Mouse (Mus musculus) hindbrain, embryonic 11.5 days (tissue): Measurements from ENCODE around the gene Stim2. TPM values are rescaled to one million over a fixed set of nuclear protein-coding genes. Genes with fewer than 3 reads are reported as not detected.

Source experiments
- ATAC-seq: fragments of 200-750 bp; cut with Nextera tagmentation; 2 replicates; pipeline ENCODE4 v1.8.0; 2017; ENCODE audit warnings: mild to moderate bottlenecking, moderate TSS enrichment, moderate library complexity; ENCODE audit not compliant: low FRiP score
- DNase-seq: peaks from one replicate; pipeline ENCODE4 v3.0.0-alpha.2; 2015; ENCODE audit warnings: low spot score
- H3K27ac ChIP-seq: fragments of 300-500 bp; sonication (generic); 2 replicates; pipeline ENCODE4 v1.5.1; 2014; ENCODE audit warnings: mild to moderate bottlenecking, low read depth, low read length
- H3K27me3 ChIP-seq: fragments of 300-500 bp; sonication (generic); 2 replicates; pipeline ENCODE4 v1.6.1; 2014; ENCODE audit warnings: mild to moderate bottlenecking, low read length, moderate library complexity, mixed read lengths; ENCODE audit not compliant: control insufficient read depth, insufficient read depth
- H3K36me3 ChIP-seq: fragments of 300-500 bp; sonication (generic); 2 replicates; pipeline ENCODE4 v1.6.1; 2014; ENCODE audit warnings: mild to moderate bottlenecking, low read length, moderate library complexity, mixed read lengths; ENCODE audit not compliant: control insufficient read depth, insufficient read depth
- H3K4me1 ChIP-seq: fragments of 300-500 bp; sonication (generic); replicated peaks from 2 replicates; pipeline ENCODE4 v1.6.1; 2014; ENCODE audit warnings: low read length, mixed read lengths; ENCODE audit not compliant: control insufficient read depth, insufficient read depth
- H3K4me2 ChIP-seq: fragments of 300-500 bp; sonication (generic); replicated peaks from 2 replicates; pipeline ENCODE4 v1.6.1; 2014; ENCODE audit warnings: mild to moderate bottlenecking, low read depth, low read length
- H3K4me3 ChIP-seq: fragments of 300-500 bp; sonication (generic); 2 replicates; pipeline ENCODE4 v1.5.1; 2014; ENCODE audit warnings: low read depth, low read length
- H3K9ac ChIP-seq: fragments of 300-500 bp; sonication (generic); 2 replicates; pipeline ENCODE4 v1.6.1; 2014; ENCODE audit warnings: low read depth, low read length
- H3K9me3 ChIP-seq: fragments of 300-500 bp; sonication (generic); 2 replicates; pipeline ENCODE4 v1.6.1; 2016; ENCODE audit warnings: low read length; ENCODE audit not compliant: control insufficient read depth
- WGBS: fragments of 180-500 bp; shearing (Covaris S2); extraction: QIAGEN DNeasy Blood & Tissue Kit; methylation state at CpG from one replicate; pipeline ENCODE4 v1.1.7; 2014; 5-methylcytosine and 5-hydroxymethylcytosine counted together
- polyA plus RNA-seq: library from polyadenylated mRNA; unstranded; fragments of >200 nt; fragmentation: Nextera tagmentation; extraction: Ambion mirVana; gene quantifications from 2 replicates; pipeline ENCODE4 v1.2.1, GENCODE M21; 2014

Stim2 gene
- polyA plus RNA-seq, 1 experiment from 2014 or later, result 18.5 TPM

GRCm38 (mm10) chr5:54118410-54119212 is 120.3 kb downstream of the Stim2 start:
- 82% methylated on average over 19 of the region's 19 CpGs for WGBS
- no peak for ATAC-seq
- Histone ChIP-seq H3K27ac (no peak overlapping the region), H3K4me2 (no peak overlapping the region), H3K4me1 (no peaks in the 10 kb centered on the region), H3K27me3 (no peaks in the 10 kb centered on the region), H3K36me3 (no peaks in the 10 kb centered on the region), H3K9me3 (no peaks in the 10 kb centered on the region), H3K9ac (no peak overlapping the region), H3K4me3 (no peak overlapping the region)
- no peak for DNase-seq

GRCm38 (mm10) chr5:54148091-54148795 is 149.9 kb downstream of the Stim2 start:
- Histone ChIP-seq H3K27me3 (no peaks in the 10 kb centered on the region), H3K27ac (no peak overlapping the region), H3K9ac (no peak overlapping the region), H3K9me3 (no peaks in the 10 kb centered on the region), H3K36me3 (no peaks in the 10 kb centered on the region), H3K4me2 (no peak overlapping the region), H3K4me3 (no peak overlapping the region), H3K4me1 (no peaks in the 10 kb centered on the region)
- WGBS, result 92% methylated on average over 5 of the region's 5 CpGs
- ATAC-seq, result no peak
- no peak for DNase-seq

GRCm38 (mm10) chr5:54154503-54155226 is 156.4 kb downstream of the Stim2 start:
- ATAC-seq, result peak; percentile 46
- H3K4me1 ChIP-seq, result no peaks in the 10 kb centered on the region

GRCm38 (mm10) chr5:54155227-54155776 is 157.0 kb downstream of the Stim2 start:
- no peak overlapping the region for H3K27ac ChIP-seq
- no peaks in the 10 kb centered on the region for H3K4me1 ChIP-seq
- no peaks in the 10 kb centered on the region for H3K36me3 ChIP-seq
- H3K9ac ChIP-seq, result no peak overlapping the region
- H3K27me3 ChIP-seq, result no peaks in the 10 kb centered on the region
- peak; percentile 30 for DNase-seq
- no peaks in the 10 kb centered on the region for H3K9me3 ChIP-seq
- H3K4me3 ChIP-seq, result no peak overlapping the region
- H3K4me2 ChIP-seq, result 0 out of 2 replicates have a peak overlapping the region, but pooled peaks have one; percentile 4
- peak; percentile 67 for ATAC-seq
- WGBS, result 60% methylated on average over 12 of the region's 12 CpGs

More at GRCm38 (mm10) chr5:54154503-54155226, 156.4 kb downstream of the Stim2 start:
- Histone ChIP-seq H3K4me3 (no peak overlapping the region), H3K4me2 (0 out of 2 replicates have a peak overlapping the region, but pooled peaks have one; percentile 4), H3K27me3 (no peaks in the 10 kb centered on the region), H3K36me3 (no peaks in the 10 kb centered on the region), H3K27ac (no peak overlapping the region), H3K9ac (no peak overlapping the region), H3K9me3 (no peaks in the 10 kb centered on the region)
- peak; percentile 78 for DNase-seq
- 25% methylated on average over 13 of the region's 13 CpGs for WGBS

- Histone ChIP-seq H3K4me3 (no peak overlapping the region), H3K4me2 (no peak overlapping the region), H3K9ac (no peak overlapping the region), H3K27ac (no peak overlapping the region), H3K4me1 (no peaks in the 10 kb centered on the region), H3K27me3 (no peaks in the 10 kb centered on the region), H3K36me3 (no peaks in the 10 kb centered on the region), H3K9me3 (no peaks in the 10 kb centered on the region)
- 79% methylated on average over 4 of the region's 4 CpGs for WGBS
- DNase-seq (no peak), ATAC-seq (0 out of 2 replicates have a peak, but pooled peaks have one; percentile 21)
Measured at GRCm38 (mm10) chr5:54155916-54156315, 157.6 kb downstream of the Stim2 start.

- no peak overlapping the region for H3K27ac ChIP-seq
- WGBS, result 74% methylated on average over 11 of the region's 11 CpGs
- no peaks in the 10 kb centered on the region for H3K27me3 ChIP-seq
Measured at GRCm38 (mm10) chr5:54156944-54157527, 158.7 kb downstream of the Stim2 start.

GRCm38 (mm10) chr5:54158230-54158629 is 159.9 kb downstream of the Stim2 start:
- no peak overlapping the region for H3K4me2 ChIP-seq
- 58% methylated on average over 9 of the region's 9 CpGs for WGBS
- ATAC-seq, result 0 out of 2 replicates have a peak, but pooled peaks have one; percentile 13
- H3K9me3 ChIP-seq, result no peaks in the 10 kb centered on the region
- H3K27me3 ChIP-seq, result no peaks in the 10 kb centered on the region
- DNase-seq, result no peak
- no peak overlapping the region for H3K27ac ChIP-seq
- no peak overlapping the region for H3K9ac ChIP-seq
- H3K4me3 ChIP-seq, result no peak overlapping the region
- H3K4me1 ChIP-seq, result no peaks in the 10 kb centered on the region
- H3K36me3 ChIP-seq, result no peaks in the 10 kb centered on the region

More at GRCm38 (mm10) chr5:54156944-54157527, 158.7 kb downstream of the Stim2 start:
- Histone ChIP-seq H3K4me3 (no peak overlapping the region), H3K9ac (no peak overlapping the region), H3K4me1 (no peaks in the 10 kb centered on the region), H3K36me3 (no peaks in the 10 kb centered on the region), H3K9me3 (no peaks in the 10 kb centered on the region), H3K4me2 (no peak overlapping the region)
- no peak for DNase-seq
- no peak for ATAC-seq

GRCm38 (mm10) chr5:54159156-54159793 is 161.0 kb downstream of the Stim2 start:
- no peaks in the 10 kb centered on the region for H3K9me3 ChIP-seq
- H3K27me3 ChIP-seq, result no peaks in the 10 kb centered on the region
- WGBS, result 7% methylated on average over 6 of the region's 6 CpGs
- H3K4me1 ChIP-seq, result no peaks in the 10 kb centered on the region
- DNase-seq (no peak), ATAC-seq (no peak)
- H3K27ac ChIP-seq, result no peak overlapping the region
- H3K4me2 ChIP-seq, result no peak overlapping the region
- H3K36me3 ChIP-seq, result no peaks in the 10 kb centered on the region
- H3K4me3 ChIP-seq, result no peak overlapping the region
- H3K9ac ChIP-seq, result no peak overlapping the region
